Mouse (Mus musculus) brain, embryonic 14.5 days (tissue): ENCODE measurements around the gene Cd200r2. TPM values are rescaled to one million over a fixed set of nuclear protein-coding genes. Genes with fewer than 3 reads are reported as not detected.

Source experiments
- DNase-seq: peaks from one replicate; pipeline ENCODE4 v3.0.0-alpha.2; 2011; ENCODE audit warnings: low read depth
- CTCF ChIP-seq: fragments of 200-500 bp; IDR thresholded peaks from 2 replicates; pipeline ENCODE4 v1.5.1; 2012; ENCODE audit warnings: inconsistent platforms, mild to moderate bottlenecking, moderate library complexity, borderline replicate concordance; ENCODE audit not compliant: insufficient read depth, insufficient read length; ENCODE audit errors: extremely low read depth
- POLR2A ChIP-seq: fragments of 200-500 bp; IDR thresholded peaks from 2 replicates; pipeline ENCODE4 v1.6.1; 2012; ENCODE audit warnings: mild to moderate bottlenecking, inconsistent platforms, borderline replicate concordance; ENCODE audit not compliant: poor library complexity, insufficient read depth, insufficient read length, severe bottlenecking; ENCODE audit errors: extremely low read depth
- polyA plus RNA-seq: library from polyadenylated mRNA; depleted of rRNA; stranded (reverse); fragments of >200 nt; gene quantifications from 2 replicates; pipeline ENCODE4 v1.2.3, GENCODE M21; 2012; rRNA removed

Cd200r2 gene
- polyA plus RNA-seq, 1 experiment = not detected

DNA sequence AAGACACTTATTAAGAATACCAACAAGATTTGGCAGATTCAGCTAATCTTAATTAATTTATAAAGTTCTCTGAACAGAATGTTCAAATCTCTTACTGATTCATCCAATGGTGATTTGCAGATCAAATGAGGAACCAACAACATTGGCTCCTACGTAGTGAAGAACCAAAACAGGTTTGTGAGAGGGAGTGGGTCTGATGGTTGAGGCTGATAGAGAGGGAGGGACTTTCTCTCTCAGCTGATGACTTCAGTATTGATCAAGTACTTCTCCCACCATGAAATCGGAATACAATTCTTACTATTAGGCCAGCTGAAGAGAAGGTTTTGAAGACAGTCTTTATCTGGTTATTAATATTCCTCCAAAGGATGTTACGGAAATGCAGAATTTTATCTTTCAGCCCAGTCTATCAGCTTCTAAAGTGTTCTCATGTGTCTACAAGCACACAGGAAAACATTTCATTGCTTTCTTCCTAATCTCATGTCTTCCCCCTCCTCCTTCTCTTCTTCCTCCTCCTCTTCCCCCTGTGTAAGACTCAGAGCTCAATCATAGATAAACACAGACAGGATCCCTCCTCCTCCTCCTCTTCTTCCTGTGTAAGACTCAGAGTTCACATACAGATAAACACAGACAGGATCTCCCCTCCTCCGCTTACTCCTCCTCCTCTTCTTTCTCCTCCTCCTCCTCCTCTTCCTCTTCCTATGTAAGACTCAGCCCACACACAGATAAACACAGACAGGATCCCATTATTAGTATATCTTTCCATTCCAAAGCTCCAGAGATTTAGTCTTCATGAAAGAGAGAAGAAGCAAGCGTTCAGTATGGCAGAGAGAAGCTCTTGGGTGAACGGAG, 97.9 kb downstream of the Cd200r2 start:
- DNase-seq = no peak
- TF ChIP-seq CTCF (no peak), POLR2A (no peak)

DNA sequence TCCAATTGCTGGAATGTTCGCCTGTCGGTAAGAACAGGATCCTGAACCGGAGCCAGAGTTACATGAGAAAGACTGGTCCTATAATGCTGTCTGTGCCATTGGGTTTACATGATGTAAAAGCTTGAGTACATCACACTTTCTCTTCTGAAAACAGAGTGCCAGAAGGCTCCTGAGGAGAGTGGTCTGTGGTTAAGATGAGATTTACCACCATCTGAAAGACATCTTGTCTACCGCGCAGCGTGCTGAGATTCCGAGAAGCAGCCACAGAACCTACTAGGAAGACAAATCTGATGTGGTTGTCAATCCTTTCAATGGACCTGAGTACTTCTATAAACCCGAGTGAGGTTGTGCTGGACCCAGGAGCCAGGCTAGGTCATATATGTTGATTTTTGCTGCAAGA, 98.5 kb downstream of the Cd200r2 start:
- no peak for DNase-seq
- TF ChIP-seq POLR2A = no peak
- no peak for TF ChIP-seq CTCF

Other genes starting within 250 kb of the Cd200r2 start
- 6.2 and 6.3 TPM in 2 replicates for gene Nepro, start 142.8 kb upstream of the Cd200r2 start, polyA plus RNA-seq
- 16.2 and 18.6 TPM in 2 replicates for gene Gtpbp8, start 120.7 kb upstream of the Cd200r2 start, polyA plus RNA-seq
- gene Cd200r1, start 101.4 kb upstream of the Cd200r2 start, polyA plus RNA-seq = 0.42 and 0.44 TPM in 2 replicates
- gene Cd200r4, start 55.4 kb upstream of the Cd200r2 start, polyA plus RNA-seq = 0.04 and 0.08 TPM in 2 replicates
- 0.08 TPM in 1 of 2 replicates, not detected in the other for gene Cd200r3, start 76.6 kb downstream of the Cd200r2 start, polyA plus RNA-seq
- 6.7 and 7.0 TPM in 2 replicates for gene Ccdc80, start 226.3 kb downstream of the Cd200r2 start, polyA plus RNA-seq